Mouse (Mus musculus) CH12.LX (cell line): Measurements from ENCODE around the gene Smoc1. TPM values are rescaled to one million over a fixed set of nuclear protein-coding genes. Genes with fewer than 3 reads are reported as not detected.

Experiments used
- DNase-seq: peaks from one replicate; pipeline ENCODE4 v3.0.0-alpha.2; 2013; ENCODE audit errors: extremely low read depth
- H3K27ac ChIP-seq: 2 replicates; pipeline ENCODE4 v1.5.1; 2012; ENCODE audit warnings: low read depth, mild to moderate bottlenecking, control low read depth, moderate library complexity; ENCODE audit not compliant: insufficient read depth
- H3K27me3 ChIP-seq: replicated peaks from 2 replicates; pipeline ENCODE3; 2012; ENCODE audit warnings: inconsistent platforms
- H3K36me3 ChIP-seq, 2 experiments: replicated peaks in 1 of 2; 2 replicates each; pipeline versions ENCODE3 to v1.6.1; 2012; ENCODE audit warnings: inconsistent platforms in 1 of 2, low read length in 1 of 2, mild to moderate bottlenecking in 1 of 2, mixed read lengths in 1 of 2, moderate library complexity in 1 of 2; ENCODE audit not compliant: control insufficient read depth in 1 of 2, insufficient read depth in 1 of 2
- H3K4me1 ChIP-seq, 2 experiments: 2 replicates each; pipeline ENCODE4 v1.6.1; 2012; ENCODE audit warnings: inconsistent platforms in 1 of 2, moderate library complexity in 1 of 2; ENCODE audit not compliant: insufficient read depth in 2 of 2, control insufficient read depth in 1 of 2
- H3K4me2 ChIP-seq: 2 replicates; pipeline ENCODE4 v1.6.1; 2012; ENCODE audit warnings: low read depth, mild to moderate bottlenecking, control low read depth; ENCODE audit not compliant: poor library complexity, insufficient read depth, severe bottlenecking
- H3K4me3 ChIP-seq, 3 experiments: fragments of 150-350 bp in 1 of 3; sonication (generic) in 1 of 3; replicated peaks in 1 of 3; 2 replicates each; pipeline versions ENCODE3 to v1.5.1; 2011 to 2012; ENCODE audit warnings: low read depth in 2 of 3, low read length in 2 of 3, mild to moderate bottlenecking in 2 of 3, moderate library complexity in 2 of 3, control low read depth in 1 of 3, improper control_type of control experiment in 1 of 3, inconsistent platforms in 1 of 3, mixed read lengths in 1 of 3; ENCODE audit not compliant: poor library complexity in 1 of 3
- H3K79me2 ChIP-seq: replicated peaks from 2 replicates; pipeline ENCODE4 v1.6.1; 2012; ENCODE audit warnings: mild to moderate bottlenecking, moderate library complexity; ENCODE audit not compliant: control insufficient read depth, poor library complexity, insufficient read depth, severe bottlenecking; ENCODE audit errors: extremely low read depth
- H3K9ac ChIP-seq: 2 replicates; pipeline ENCODE4 v1.6.1; 2012; ENCODE audit warnings: low read depth, mild to moderate bottlenecking, control low read depth, moderate library complexity; ENCODE audit not compliant: insufficient read depth
- H3K9me3 ChIP-seq: replicated peaks from 2 replicates; pipeline ENCODE3; 2012; ENCODE audit warnings: low read length, inconsistent platforms, mixed read lengths
- BHLHE40 ChIP-seq: IDR thresholded peaks from 2 replicates; pipeline ENCODE4 v1.6.1; 2011; ENCODE audit warnings: mild to moderate bottlenecking, low read depth, low read length, improper control_type of control experiment
- CHD1 ChIP-seq: IDR thresholded peaks from 2 replicates; pipeline ENCODE4 v1.6.1; 2012; ENCODE audit warnings: low read depth, low read length, improper control_type of control experiment, inconsistent platforms
- CTCF ChIP-seq, 2 experiments: IDR thresholded peaks in 1 of 2; conservative IDR thresholded peaks in 1 of 2; 2 replicates each; pipeline ENCODE4 v1.5.1; 2011 to 2012; ENCODE audit warnings: low read depth in 2 of 2, low read length in 2 of 2, improper control_type of control experiment in 1 of 2, inconsistent platforms in 1 of 2, mild to moderate bottlenecking in 1 of 2, moderate library complexity in 1 of 2
- ELF1 ChIP-seq: IDR thresholded peaks from 2 replicates; pipeline ENCODE4 v1.6.1; 2014; ENCODE audit warnings: low read depth, mild to moderate bottlenecking, inconsistent platforms, low read length, improper control_type of control experiment
- GABPA ChIP-seq: IDR thresholded peaks from 2 replicates; pipeline ENCODE4 v1.6.1; 2012; ENCODE audit warnings: low read depth, low read length, improper control_type of control experiment, inconsistent platforms; ENCODE audit not compliant: insufficient replicate concordance
- HCFC1 ChIP-seq: IDR thresholded peaks from 2 replicates; pipeline ENCODE4 v1.6.1; 2012; ENCODE audit warnings: low read depth, mild to moderate bottlenecking, inconsistent platforms, low read length, improper control_type of control experiment
- IRF4 ChIP-seq: IDR thresholded peaks from 2 replicates; pipeline ENCODE4 v1.6.1; 2014; ENCODE audit warnings: low read depth, mild to moderate bottlenecking, inconsistent platforms, low read length, improper control_type of control experiment
- JUN ChIP-seq: IDR thresholded peaks from 2 replicates; pipeline ENCODE4 v1.6.1; 2011; ENCODE audit warnings: low read depth, mild to moderate bottlenecking, low read length, improper control_type of control experiment, moderate library complexity; ENCODE audit not compliant: insufficient read depth
- JUND ChIP-seq: conservative IDR thresholded peaks from 2 replicates; pipeline ENCODE4 v1.6.1; 2011; ENCODE audit warnings: low read depth, low read length, improper control_type of control experiment
- KAT2A ChIP-seq: IDR thresholded peaks from 2 replicates; pipeline ENCODE4 v1.6.1; 2012; ENCODE audit warnings: low read length, improper control_type of control experiment, inconsistent platforms; ENCODE audit not compliant: insufficient replicate concordance
- MAFK ChIP-seq: IDR thresholded peaks from 2 replicates; pipeline ENCODE4 v1.6.1; 2011; ENCODE audit warnings: low read length, improper control_type of control experiment; ENCODE audit not compliant: insufficient replicate concordance
- MAX ChIP-seq: IDR thresholded peaks from 2 replicates; pipeline ENCODE4 v1.6.1; 2011; ENCODE audit warnings: low read length, improper control_type of control experiment
- MAZ ChIP-seq: IDR thresholded peaks from 2 replicates; pipeline ENCODE4 v1.6.1; 2012; ENCODE audit warnings: low read depth, mild to moderate bottlenecking, inconsistent platforms, low read length, improper control_type of control experiment, moderate library complexity
- MEF2A ChIP-seq: IDR thresholded peaks from 2 replicates; pipeline ENCODE4 v1.6.1; 2014; ENCODE audit warnings: low read depth, mild to moderate bottlenecking, inconsistent platforms, low read length, improper control_type of control experiment, borderline replicate concordance
- MXI1 ChIP-seq: IDR thresholded peaks from 2 replicates; pipeline ENCODE4 v1.6.1; 2011; ENCODE audit warnings: mild to moderate bottlenecking, low read depth, low read length, improper control_type of control experiment
- MYC ChIP-seq: IDR thresholded peaks from 2 replicates; pipeline ENCODE4 v1.6.1; 2011; ENCODE audit warnings: low read depth, mild to moderate bottlenecking, improper control_type of control experiment, low read length
- NRF1 ChIP-seq: IDR thresholded peaks from 2 replicates; pipeline ENCODE4 v1.6.1; 2014; ENCODE audit warnings: low read depth, mild to moderate bottlenecking, inconsistent platforms, low read length, improper control_type of control experiment, moderate library complexity
- PAX5 ChIP-seq: IDR thresholded peaks from 2 replicates; pipeline ENCODE4 v1.6.1; 2012; ENCODE audit warnings: low read length, inconsistent platforms, mixed read lengths
- POLR2A ChIP-seq: IDR thresholded peaks from 2 replicates; pipeline ENCODE4 v1.6.1; 2011; ENCODE audit warnings: low read depth, mild to moderate bottlenecking, improper control_type of control experiment, low read length
- POLR2AphosphoS2 ChIP-seq: IDR thresholded peaks from 2 replicates; pipeline ENCODE4 v1.6.1; 2011; ENCODE audit warnings: low read depth, low read length, improper control_type of control experiment
- RAD21 ChIP-seq: IDR thresholded peaks from 2 replicates; pipeline ENCODE4 v1.6.1; 2011; ENCODE audit warnings: low read depth, mild to moderate bottlenecking, low read length, improper control_type of control experiment, moderate library complexity
- SIN3A ChIP-seq: IDR thresholded peaks from 2 replicates; pipeline ENCODE4 v1.6.1; 2012; ENCODE audit warnings: low read length, improper control_type of control experiment, inconsistent platforms
- SMC3 ChIP-seq: IDR thresholded peaks from 2 replicates; pipeline ENCODE4 v1.6.1; 2011; ENCODE audit warnings: low read depth, low read length, improper control_type of control experiment
- TBP ChIP-seq: conservative IDR thresholded peaks from 2 replicates; pipeline ENCODE4 v1.6.1; 2011; ENCODE audit warnings: low read depth, low read length, improper control_type of control experiment
- USF2 ChIP-seq: conservative IDR thresholded peaks from 2 replicates; pipeline ENCODE4 v1.6.1; 2011; ENCODE audit warnings: low read depth, low read length, improper control_type of control experiment
- ZC3H11A ChIP-seq: IDR thresholded peaks from 2 replicates; pipeline ENCODE4 v1.6.1; 2012; ENCODE audit warnings: low read depth, mild to moderate bottlenecking, inconsistent platforms, low read length, improper control_type of control experiment
- ZKSCAN1 ChIP-seq: IDR thresholded peaks from 2 replicates; pipeline ENCODE4 v1.6.1; 2012; ENCODE audit warnings: low read depth, inconsistent platforms, low read length, improper control_type of control experiment, borderline replicate concordance
- ZMIZ1 ChIP-seq: IDR thresholded peaks from 2 replicates; pipeline ENCODE4 v1.6.1; 2012; ENCODE audit warnings: low read depth, mild to moderate bottlenecking, inconsistent platforms, low read length, improper control_type of control experiment
- ZNF384 ChIP-seq: IDR thresholded peaks from 2 replicates; pipeline ENCODE4 v1.6.1; 2012; ENCODE audit warnings: low read depth, low read length, improper control_type of control experiment, inconsistent platforms
- dilution Hi-C: fragments of 300-500 bp; cut with MboI; formaldehyde crosslinking; loops from 2 replicates; pipeline ENCODE4 v1.14.3; 2020; ENCODE audit warnings: low sequenced_read_pairs; ENCODE audit not compliant: extremely low pct_unique_long_range_greater_than_20kb, extremely low pct_ligation_motif_present
- in situ Hi-C: fragments of 300-500 bp; cut with MboI; formaldehyde crosslinking; loops from 3 replicates; pipeline ENCODE4 v1.14.3; 2019; ENCODE audit warnings: low sequenced_read_pairs, low pct_ligation_motif_present, low pct_unique_long_range_greater_than_20kb, mixed read lengths
- polyA plus RNA-seq: library from polyadenylated mRNA; unstranded; fragments of >175 nt; gene quantifications from 2 replicates; pipeline ENCODE4 v1.2.1, GENCODE M21; 2012; ENCODE audit warnings: low read depth; ENCODE audit not compliant: insufficient read length
- total RNA-seq, 2 experiments: library from RNA; depleted of rRNA; stranded (reverse); fragments of 300-350 nt in 1 of 2; fragments of >200 nt in 1 of 2; gene quantifications; 2 replicates each; pipeline ENCODE4 v1.2.3; 2012 to 2014

The Smoc1 gene
- total and polyA plus RNA-seq, 3 experiments, result 11.0 to 23.0 (median 11.6) TPM

DNA sequence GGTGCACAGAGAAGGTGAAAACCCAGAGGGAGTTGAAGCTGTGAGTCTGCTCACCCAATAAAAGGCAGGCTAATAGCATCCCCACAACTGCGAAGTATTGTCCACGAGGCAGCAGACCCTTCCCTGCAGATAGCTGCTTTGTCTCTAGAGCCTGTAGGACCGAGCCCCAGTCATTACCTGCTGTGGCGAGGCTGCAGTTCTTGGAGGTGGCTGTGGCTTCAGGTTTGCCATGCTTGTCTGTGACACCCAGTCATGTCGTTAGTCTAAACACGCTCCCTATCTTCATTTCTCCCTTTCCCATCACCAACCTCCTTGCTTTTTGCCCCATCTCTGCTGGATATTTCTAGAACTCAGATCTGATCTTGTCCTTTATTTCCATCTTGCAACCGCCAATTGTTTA lies 66.6 kb downstream of the Smoc1 start:
- peaks cover 0 to 7% of the 10 kb centered on the region in 2 experiments; a peak in 1 of 4 replicates for H3K4me1 ChIP-seq
- no peak overlapping the region for H3K4me2 ChIP-seq
- no peaks in the 10 kb centered on the region for H3K27me3 ChIP-seq
- dilution Hi-C loops (no loop called here), in situ Hi-C loops (no loop called here)
- TF ChIP-seq JUN, result no peak
- TF ChIP-seq KAT2A, result no peak
- TF ChIP-seq RAD21, result no peak
- no peak for TF ChIP-seq MAFK
- no peak for TF ChIP-seq MAX
- TF ChIP-seq ZNF384, result no peak
- no peak for TF ChIP-seq PAX5
- no peak for TF ChIP-seq TBP
- no peak for TF ChIP-seq BHLHE40
- no peak for TF ChIP-seq ZMIZ1
- TF ChIP-seq MEF2A, result no peak
- no peak for TF ChIP-seq USF2
- no peak for TF ChIP-seq CTCF (conservative IDR thresholded peaks at IDR 0.05 in 1 of 2, IDR thresholded peaks at IDR 0.05 in 1 of 2; ENCODE audit: low read depth in 2 of 2, low read length in 2 of 2)
- no peak for TF ChIP-seq MAZ
- TF ChIP-seq ZC3H11A, result no peak
- no peak for TF ChIP-seq JUND
- no peak for TF ChIP-seq POLR2AphosphoS2
- TF ChIP-seq ELF1, result no peak
- TF ChIP-seq IRF4, result no peak
- TF ChIP-seq MXI1, result no peak
- peaks cover 0 to 56% of the 10 kb centered on the region in 2 experiments for H3K36me3 ChIP-seq
- H3K9me3 ChIP-seq, result no peaks in the 10 kb centered on the region
- no peaks in the 10 kb centered on the region for H3K79me2 ChIP-seq
- DNase-seq, result no peak
- H3K27ac ChIP-seq, result no peak overlapping the region
- H3K9ac ChIP-seq, result no peak overlapping the region
- no peak overlapping the region for H3K4me3 ChIP-seq

DNA sequence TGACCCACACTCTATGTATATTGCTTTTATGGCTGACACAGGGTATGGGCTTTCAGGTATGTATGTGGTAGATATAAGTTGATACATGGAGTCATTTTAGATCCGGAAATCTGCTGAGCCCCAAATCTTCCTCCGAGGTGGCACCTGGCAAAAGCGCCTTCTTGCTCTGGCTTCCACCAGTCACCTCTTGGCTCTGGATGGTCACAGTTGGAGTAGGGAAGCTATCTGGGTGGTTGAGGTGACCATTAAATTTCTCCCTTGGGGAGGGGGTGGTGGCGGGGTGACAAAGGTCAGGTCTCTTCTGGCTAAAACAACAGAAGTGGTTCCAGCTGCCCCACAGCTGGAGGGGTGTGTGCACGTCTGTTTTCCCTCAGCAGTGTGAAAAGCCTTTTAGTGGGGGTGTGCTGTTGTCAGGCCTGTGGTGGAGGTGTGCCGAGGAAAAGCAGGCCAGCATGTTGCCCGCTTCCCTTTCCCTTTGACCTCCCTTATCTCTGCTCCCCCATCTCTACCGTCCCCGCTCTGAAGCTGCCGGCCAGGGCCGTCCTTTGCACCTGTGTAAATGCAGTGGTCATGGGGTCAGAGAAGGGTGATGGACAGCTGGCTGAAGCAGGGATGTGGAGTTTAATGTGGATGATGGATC lies 68.3 kb downstream of the Smoc1 start:
- H3K9ac ChIP-seq, result no peak overlapping the region
- H3K27me3 ChIP-seq, result no peaks in the 10 kb centered on the region
- dilution Hi-C loops, result no loop called here
- peaks cover 3 to 49% of the 10 kb centered on the region in 2 experiments for H3K36me3 ChIP-seq
- no peak for TF ChIP-seq TBP
- no peak for TF ChIP-seq KAT2A
- no peak for TF ChIP-seq GABPA
- no peak for TF ChIP-seq SMC3
- no peak for TF ChIP-seq ZC3H11A
- no peak for TF ChIP-seq SIN3A
- TF ChIP-seq CHD1, result no peak
- TF ChIP-seq MEF2A, result no peak
- TF ChIP-seq POLR2A, result no peak
- no peak for TF ChIP-seq NRF1
- no peak for TF ChIP-seq MAZ
- TF ChIP-seq HCFC1, result no peak
- TF ChIP-seq MYC, result no peak
- TF ChIP-seq ZKSCAN1, result no peak
- TF ChIP-seq ZNF384, result no peak
- no peak for TF ChIP-seq MXI1
- DNase-seq, result no peak
- H3K9me3 ChIP-seq, result no peaks in the 10 kb centered on the region
- H3K79me2 ChIP-seq, result no peaks in the 10 kb centered on the region
- H3K4me3 ChIP-seq, result no peak overlapping the region
- peaks cover 0 to 7% of the 10 kb centered on the region in 2 experiments; a peak in 1 of 4 replicates for H3K4me1 ChIP-seq
- H3K4me2 ChIP-seq, result no peak overlapping the region
- in situ Hi-C loops, result no loop called here
- H3K27ac ChIP-seq, result no peak overlapping the region
